Mouse (Mus musculus): ENCODE results near the gene Ldhal6b. TPM values are rescaled to one million over a fixed set of nuclear protein-coding genes. Genes with fewer than 3 reads are reported as not detected.

Gene Ldhal6b
- polyA plus RNA-seq, 1 experiment from 2014 or later = not detected

DNA sequence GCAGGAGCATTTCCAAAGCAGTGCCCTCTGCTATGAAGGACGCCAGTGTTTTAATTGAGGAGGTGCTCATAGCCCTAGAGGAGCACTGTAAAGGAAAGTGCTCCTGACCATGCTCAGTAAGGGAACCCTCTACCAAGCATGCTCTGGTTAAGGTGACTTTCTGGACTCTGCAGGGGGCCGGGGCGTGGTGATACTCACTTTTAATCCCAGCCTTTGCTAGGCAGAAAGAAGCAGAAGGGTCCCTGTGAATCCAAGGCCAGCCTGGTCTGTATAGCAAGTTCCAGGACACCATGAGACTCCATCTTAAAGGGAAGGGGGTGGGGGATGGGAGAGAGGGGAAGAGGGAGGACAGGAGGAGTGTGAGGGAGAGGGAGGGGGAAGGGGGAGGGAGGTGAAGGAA is 30.2 kb downstream of the Ldhal6b start:
- peaks cover 4% of the 10 kb centered on the region; the same call in 1 of the 2 replicates for H3K4me1 ChIP-seq
- no peaks in the 10 kb centered on the region for H3K36me3 ChIP-seq
- no peak overlapping the region for H3K9ac ChIP-seq
- H3K27ac ChIP-seq = no peak overlapping the region
- H3K9me3 ChIP-seq = no peaks in the 10 kb centered on the region
- H3K27me3 ChIP-seq (replicated peaks) = no peaks in the 10 kb centered on the region
- WGBS = 60% methylated on average over 3 of the region's 3 CpGs
- no peak for ATAC-seq (ENCODE audit: low FRiP score, low read depth)
- H3K4me2 ChIP-seq (replicated peaks) = no peak overlapping the region
- H3K4me3 ChIP-seq = no peak overlapping the region

DNA sequence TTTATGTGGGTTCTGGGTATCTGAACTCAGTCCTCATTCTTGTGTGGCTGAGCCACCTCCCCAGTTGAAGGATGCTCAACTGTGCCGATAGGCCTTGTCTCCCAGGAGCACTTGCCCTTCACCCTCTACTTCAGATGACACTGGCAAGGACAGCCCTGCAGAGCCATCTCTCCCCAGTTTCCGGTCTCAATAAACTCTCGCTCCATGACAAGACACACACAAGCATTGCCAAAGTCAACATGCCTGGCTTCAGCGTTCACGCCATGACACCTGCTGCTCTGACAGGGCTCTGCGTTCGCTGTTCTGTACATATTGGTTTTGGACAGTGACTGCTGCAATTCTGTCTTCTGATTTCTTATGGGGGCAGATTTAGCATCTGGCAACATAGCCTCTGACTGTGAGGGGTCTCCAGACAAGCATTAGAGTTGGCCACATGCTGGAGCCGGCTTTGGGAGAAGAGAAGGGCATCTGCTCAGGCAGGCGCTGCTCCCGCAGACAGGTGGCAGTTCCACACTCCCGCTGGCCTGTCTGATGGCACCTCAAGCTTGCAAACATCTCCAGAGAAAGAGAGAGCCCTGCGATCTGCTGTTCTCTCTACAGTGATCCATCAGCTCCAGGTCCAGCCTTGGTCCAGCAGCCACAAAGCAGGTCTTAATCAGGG is 31.6 kb downstream of the Ldhal6b start:
- H3K27ac ChIP-seq = no peak overlapping the region
- H3K4me1 ChIP-seq = peaks cover 4% of the 10 kb centered on the region; the same call in 1 of the 2 replicates
- no peaks in the 10 kb centered on the region for H3K9me3 ChIP-seq
- no peak for ATAC-seq (ENCODE audit: low FRiP score, low read depth)
- H3K4me2 ChIP-seq (replicated peaks) = no peak overlapping the region
- H3K9ac ChIP-seq = no peak overlapping the region
- H3K4me3 ChIP-seq = no peak overlapping the region
- no peaks in the 10 kb centered on the region for H3K27me3 ChIP-seq (replicated peaks)
- 86% methylated on average over 12 of the region's 12 CpGs for WGBS
- H3K36me3 ChIP-seq = no peaks in the 10 kb centered on the region

DNA sequence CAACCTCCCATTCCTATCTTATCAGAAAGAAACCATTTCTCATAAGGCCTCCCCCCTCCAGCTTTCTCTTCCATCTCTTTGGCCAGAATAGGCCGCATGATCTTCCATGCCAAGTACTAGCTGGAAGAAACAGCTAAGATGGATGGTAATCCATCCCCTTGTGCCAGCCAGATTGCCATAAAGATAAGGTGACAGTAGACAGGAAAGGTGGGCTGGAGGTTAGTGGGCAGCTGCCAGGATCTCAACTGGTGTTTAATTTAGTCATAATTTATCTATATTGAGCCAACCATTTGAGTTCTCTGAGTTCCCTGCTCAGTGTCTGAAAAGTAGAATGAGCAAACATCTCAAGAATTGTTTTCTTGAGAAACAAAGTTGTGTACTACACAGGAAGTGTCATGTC is 32.9 kb downstream of the Ldhal6b start:
- H3K27ac ChIP-seq = no peak overlapping the region
- H3K9ac ChIP-seq = no peak overlapping the region
- H3K4me1 ChIP-seq = peaks cover 3% of the 10 kb centered on the region; the same call in 1 of the 2 replicates
- no peaks in the 10 kb centered on the region for H3K36me3 ChIP-seq
- no peak overlapping the region for H3K4me2 ChIP-seq (replicated peaks)
- H3K9me3 ChIP-seq = no peaks in the 10 kb centered on the region
- ATAC-seq (ENCODE audit: low FRiP score, low read depth) = no peak
- H3K27me3 ChIP-seq (replicated peaks) = no peaks in the 10 kb centered on the region
- 90% methylated on average over 1 of the region's 1 CpGs for WGBS
- H3K4me3 ChIP-seq = no peak overlapping the region

DNA sequence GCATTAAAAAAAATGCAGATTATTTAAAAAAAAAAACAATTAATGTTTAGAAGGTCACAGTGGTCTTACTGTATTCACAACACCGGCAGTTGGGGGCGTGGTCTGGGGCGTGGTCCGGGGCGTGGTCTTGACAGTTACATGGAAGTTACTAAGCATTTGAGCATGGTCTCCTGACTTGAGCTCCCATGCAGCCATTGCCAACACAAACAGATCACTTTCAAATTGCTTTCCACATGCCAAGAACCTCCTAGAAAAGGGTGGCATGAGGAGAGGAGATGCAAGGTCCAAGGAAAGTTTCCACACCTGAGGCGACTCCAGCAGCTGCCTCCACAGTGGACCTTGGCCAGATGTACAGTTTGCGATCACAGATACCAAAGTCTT is 40.6 kb downstream of the Ldhal6b start:
- Histone ChIP-seq H3K27me3 (replicated peaks) (no peaks in the 10 kb centered on the region), H3K9ac (no peak overlapping the region), H3K36me3 (no peaks in the 10 kb centered on the region), H3K27ac (no peak overlapping the region), H3K4me3 (no peak overlapping the region), H3K4me1 (peaks cover 4% of the 10 kb centered on the region; the same call in 1 of the 2 replicates), H3K9me3 (no peaks in the 10 kb centered on the region), H3K4me2 (replicated peaks) (peak overlapping the region; percentile 19; the same call in 1 of the 2 replicates)
- no peak for ATAC-seq (ENCODE audit: low FRiP score, low read depth)
- 31% methylated on average over 7 of the region's 7 CpGs for WGBS

DNA sequence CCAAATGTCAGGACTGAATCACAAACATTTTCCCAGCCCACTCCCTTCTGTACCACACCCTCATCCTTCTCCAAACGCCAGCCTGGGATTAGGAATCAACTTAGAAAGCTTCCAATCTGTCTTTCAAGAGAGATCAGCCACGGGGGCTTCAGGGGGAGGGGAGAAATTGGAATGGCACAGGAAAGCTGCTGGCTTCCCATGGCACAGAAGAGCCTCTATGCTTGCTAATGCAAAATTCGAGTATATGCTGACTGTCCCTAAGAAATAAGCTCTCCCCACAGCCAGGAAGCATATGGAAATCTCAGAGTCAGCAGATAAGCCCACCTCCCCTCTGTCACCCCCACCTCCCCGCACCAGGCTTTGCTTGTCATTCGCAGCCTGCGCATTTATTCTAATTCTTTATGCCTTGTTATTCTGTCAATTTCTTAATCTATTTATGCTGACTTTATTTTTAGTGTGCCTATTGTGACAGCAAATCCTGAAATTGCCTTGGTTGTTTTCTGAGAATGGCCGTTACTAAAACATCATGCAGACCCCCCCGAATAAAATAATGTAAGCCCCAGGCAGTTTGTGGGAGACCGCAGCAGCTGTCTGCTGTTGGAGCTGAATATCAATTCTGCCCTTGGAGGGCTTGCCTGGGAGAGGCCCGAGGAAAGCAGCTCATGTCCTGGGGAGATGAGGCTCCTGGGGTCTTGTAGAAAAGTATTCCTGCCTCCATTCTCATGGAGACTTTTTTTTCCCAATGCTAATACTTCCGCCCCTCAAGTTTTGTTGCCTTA is 41.2 kb downstream of the Ldhal6b start:
- H3K9me3 ChIP-seq = no peaks in the 10 kb centered on the region
- H3K4me3 ChIP-seq = no peak overlapping the region
- H3K4me2 ChIP-seq (replicated peaks) = peak overlapping the region; percentile 19
- H3K36me3 ChIP-seq = no peaks in the 10 kb centered on the region
- 0 out of 2 replicates have a peak, but pooled peaks have one; percentile 13 for ATAC-seq (ENCODE audit: low FRiP score, low read depth)
- H3K4me1 ChIP-seq = peaks cover 7% of the 10 kb centered on the region; the same call in 1 of the 2 replicates
- H3K27me3 ChIP-seq (replicated peaks) = no peaks in the 10 kb centered on the region
- H3K9ac ChIP-seq = no peak overlapping the region
- H3K27ac ChIP-seq = no peak overlapping the region
- 26% methylated on average over 11 of the region's 11 CpGs for WGBS

DNA sequence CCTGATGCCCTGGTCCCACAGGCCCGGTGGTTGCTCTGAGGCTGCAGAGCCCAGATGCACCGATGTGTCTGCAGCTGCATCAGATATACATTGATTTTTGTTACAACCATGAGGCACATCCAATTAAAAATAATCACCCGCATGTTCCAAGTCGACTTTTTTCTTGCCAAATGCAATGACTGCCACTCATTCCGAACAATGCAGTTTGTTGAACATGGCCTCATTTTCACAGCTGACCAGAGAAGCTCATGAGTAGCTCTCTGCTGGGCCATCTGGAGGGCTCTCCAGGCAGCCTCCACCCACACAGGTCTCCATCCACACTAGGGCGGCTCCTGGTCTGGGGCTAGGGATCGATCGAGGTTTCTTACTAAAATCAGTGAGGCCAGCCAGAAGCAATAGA is 45.6 kb downstream of the Ldhal6b start:
- Histone ChIP-seq H3K9ac (no peak overlapping the region), H3K4me3 (no peak overlapping the region), H3K4me1 (peaks cover 14% of the 10 kb centered on the region), H3K9me3 (no peaks in the 10 kb centered on the region), H3K27me3 (replicated peaks) (no peaks in the 10 kb centered on the region), H3K36me3 (no peaks in the 10 kb centered on the region), H3K4me2 (replicated peaks) (no peak overlapping the region), H3K27ac (no peak overlapping the region)
- ATAC-seq (ENCODE audit: low FRiP score, low read depth) = no peak
- 82% methylated on average over 8 of the region's 8 CpGs for WGBS

DNA sequence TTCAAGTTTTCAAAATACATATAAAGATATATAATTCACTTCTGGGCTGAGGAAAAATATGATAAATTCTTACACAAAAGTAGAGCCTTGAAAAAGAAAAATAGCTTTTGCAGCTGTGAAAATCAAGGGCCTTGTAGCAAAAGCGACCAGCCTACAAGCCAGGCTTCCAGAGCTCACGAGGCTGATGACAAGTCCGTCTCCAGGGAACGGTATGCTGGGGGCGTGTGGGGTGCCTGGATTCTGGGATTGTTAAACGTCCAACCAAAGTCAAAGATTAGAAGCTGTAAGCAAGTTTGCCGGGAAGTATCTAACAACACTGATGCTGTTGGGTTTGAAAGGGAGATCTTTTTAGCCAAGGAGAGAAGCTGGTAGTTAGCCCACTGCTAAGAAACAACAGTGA is 47.0 kb downstream of the Ldhal6b start:
- ATAC-seq (ENCODE audit: low FRiP score, low read depth) = no peak
- Histone ChIP-seq H3K4me3 (no peak overlapping the region), H3K27ac (no peak overlapping the region), H3K36me3 (no peaks in the 10 kb centered on the region), H3K27me3 (replicated peaks) (no peaks in the 10 kb centered on the region), H3K9ac (no peak overlapping the region), H3K9me3 (no peaks in the 10 kb centered on the region), H3K4me2 (replicated peaks) (no peak overlapping the region), H3K4me1 (peaks cover 11% of the 10 kb centered on the region)
- 66% methylated on average over 7 of the region's 7 CpGs for WGBS

DNA sequence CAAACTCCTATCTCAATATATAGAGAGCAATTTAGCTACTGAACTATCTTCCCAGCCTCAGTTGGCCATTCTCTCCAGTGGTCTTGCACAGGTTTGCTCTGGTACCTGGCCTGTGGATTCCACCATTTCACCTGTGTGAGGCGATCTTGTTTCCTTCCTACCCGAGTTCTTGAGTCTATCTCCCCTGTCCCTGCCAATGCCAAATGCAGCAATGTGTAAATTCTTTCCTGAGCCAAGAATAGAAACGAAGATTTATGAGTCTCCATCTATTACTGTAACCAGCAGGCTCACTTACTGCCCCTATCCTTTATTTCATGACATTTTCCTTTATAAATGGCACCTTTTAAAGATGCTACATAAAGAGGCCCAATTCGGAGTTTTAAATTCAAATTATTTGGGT is 47.5 kb downstream of the Ldhal6b start:
- no peaks in the 10 kb centered on the region for H3K36me3 ChIP-seq
- peaks cover 16% of the 10 kb centered on the region for H3K4me1 ChIP-seq
- ATAC-seq (ENCODE audit: low FRiP score, low read depth) = no peak
- WGBS = 63% methylated on average over 4 of the region's 4 CpGs
- H3K27me3 ChIP-seq (replicated peaks) = no peaks in the 10 kb centered on the region
- no peak overlapping the region for H3K27ac ChIP-seq
- no peaks in the 10 kb centered on the region for H3K9me3 ChIP-seq
- no peak overlapping the region for H3K9ac ChIP-seq
- no peak overlapping the region for H3K4me2 ChIP-seq (replicated peaks)
- no peak overlapping the region for H3K4me3 ChIP-seq

Small RNA genes lying within 50 kb of the gene (microRNA-seq; reads per million reads assigned to microRNA genes)
- gene Gm22475 = not detected

Other genes starting within 250 kb of the Ldhal6b start
- gene Tmem242, start 21.5 kb upstream of the Ldhal6b start, polyA plus RNA-seq (2016; fragmentation: Nextera tagmentation; extraction: Ambion mirVana) = 106 and 123 TPM in 2 replicates
- gene Zdhhc14, start 73.8 kb upstream of the Ldhal6b start, polyA plus RNA-seq (2016; fragmentation: Nextera tagmentation; extraction: Ambion mirVana) = 7.0 and 7.2 TPM in 2 replicates